Mouse (Mus musculus) right cerebral cortex, postnatal 36 days (tissue): ENCODE data around the gene Pm20d1.
"Not testable (repeated sequence)": the region's sequence is repeated elsewhere in the genome, so short reads cannot be mapped to it uniquely, and the experiment has no call there.

ENCODE experiments used
- DNase-seq, 2 experiments: peaks; one replicate each; pipeline ENCODE4 v3.0.0; 2022; ENCODE audit warnings: low spot score in 2 of 2, mixed read lengths in 1 of 2

The Pm20d1 gene

GRCm38 (mm10) chr1:131794591-131794990 lies 2.6 kb upstream of the Pm20d1 start:
- no peak for DNase-seq

DNA sequence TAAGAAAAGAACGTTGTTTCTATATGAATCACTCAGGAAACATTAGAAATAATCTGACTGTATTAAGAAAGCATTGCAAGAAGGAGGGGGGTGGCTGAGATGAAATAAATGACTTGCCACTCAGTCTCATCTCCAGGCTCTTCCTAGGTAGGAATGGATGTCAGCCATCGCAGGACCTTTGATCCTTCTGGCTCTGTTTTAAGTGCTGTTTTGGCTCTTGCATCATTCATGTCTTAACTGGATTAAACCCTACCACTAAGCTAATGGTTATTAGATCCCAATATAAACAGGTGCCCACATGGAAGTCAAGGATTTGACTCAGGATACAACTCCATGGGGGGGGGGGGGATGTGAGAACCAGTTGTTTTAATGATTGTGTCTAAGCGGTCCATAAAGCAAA lies 2.0 kb upstream of the Pm20d1 start:
- DNase-seq, result no peak

DNA sequence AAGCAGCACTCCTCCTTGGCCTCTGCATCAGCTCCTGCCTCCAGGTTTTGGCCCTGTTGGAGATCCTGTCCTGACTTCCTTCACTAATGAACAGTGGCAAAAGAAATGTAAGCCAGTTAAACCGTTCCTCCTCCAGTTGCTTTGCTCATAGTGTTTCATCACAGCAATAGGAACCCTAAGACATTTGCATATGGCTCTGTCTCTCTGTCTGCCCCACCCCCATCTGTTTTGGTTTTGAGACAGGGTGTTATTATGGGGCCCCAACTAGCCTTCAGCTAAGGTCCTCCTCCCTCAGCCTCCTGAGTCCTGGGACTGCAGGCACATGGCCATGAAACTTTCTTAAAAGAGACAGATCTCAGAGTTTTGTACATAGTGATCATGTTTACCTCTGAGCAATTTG lies 2.8 kb downstream of the Pm20d1 start:
- no peak for DNase-seq

DNA sequence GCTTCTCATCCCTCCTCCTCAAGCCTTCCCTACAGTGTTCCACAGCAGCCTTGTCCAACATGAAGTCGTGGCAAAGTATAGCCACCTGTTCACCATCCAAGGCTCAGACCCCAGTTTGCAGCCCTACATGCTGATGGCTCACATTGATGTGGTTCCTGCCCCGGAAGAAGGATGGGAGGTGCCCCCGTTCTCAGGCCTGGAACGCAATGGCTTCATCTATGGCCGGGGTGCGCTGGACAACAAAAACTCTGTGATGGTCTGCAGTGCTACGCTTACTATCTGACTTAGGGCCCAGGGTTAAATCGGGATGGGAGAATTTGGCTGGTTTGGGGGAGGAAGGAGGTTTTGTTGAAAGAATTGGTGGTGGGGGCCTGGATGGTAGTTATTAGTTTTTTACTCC lies 3.9 kb downstream of the Pm20d1 start:
- no peak for DNase-seq

DNA sequence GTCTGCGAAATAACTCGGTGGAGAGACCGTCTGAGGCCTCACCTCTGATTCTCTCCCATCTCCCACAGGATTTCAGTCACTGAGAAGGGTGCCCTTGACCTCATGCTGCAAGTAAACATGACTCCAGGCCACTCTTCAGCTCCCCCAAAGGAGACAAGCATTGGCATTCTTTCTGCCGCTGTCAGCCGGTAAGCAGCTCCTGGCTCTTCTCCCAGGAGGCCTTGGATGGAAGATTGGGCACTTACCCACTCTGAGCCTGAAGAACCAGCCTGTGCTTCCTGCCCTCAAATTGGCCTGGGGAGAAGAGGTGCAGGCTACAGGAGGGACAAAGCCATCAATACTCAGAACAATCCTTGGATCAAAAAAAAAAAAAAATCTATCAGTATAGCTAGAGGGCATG lies 5.5 kb downstream of the Pm20d1 start:
- DNase-seq, result no peak

DNA sequence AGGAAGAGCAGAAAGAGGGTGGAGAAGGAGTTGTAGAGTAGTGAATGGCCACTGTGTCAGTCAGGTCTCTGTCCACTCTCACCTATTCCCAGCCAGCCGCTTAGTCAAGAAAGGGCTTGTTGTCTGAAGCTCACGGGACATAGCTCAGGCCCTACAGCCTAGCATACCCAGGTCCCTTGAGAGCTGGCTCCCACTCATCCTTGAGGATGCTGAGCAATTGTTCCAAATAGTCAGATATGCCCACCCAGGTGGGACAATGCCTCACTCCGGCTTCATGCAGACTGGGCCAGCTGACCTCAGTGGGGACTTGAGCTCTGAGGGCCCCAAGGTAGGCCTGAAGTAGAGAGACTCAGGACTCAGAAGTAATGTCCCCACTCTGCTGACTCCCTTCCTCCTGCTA lies 7.0 kb downstream of the Pm20d1 start:
- no peak for DNase-seq

DNA sequence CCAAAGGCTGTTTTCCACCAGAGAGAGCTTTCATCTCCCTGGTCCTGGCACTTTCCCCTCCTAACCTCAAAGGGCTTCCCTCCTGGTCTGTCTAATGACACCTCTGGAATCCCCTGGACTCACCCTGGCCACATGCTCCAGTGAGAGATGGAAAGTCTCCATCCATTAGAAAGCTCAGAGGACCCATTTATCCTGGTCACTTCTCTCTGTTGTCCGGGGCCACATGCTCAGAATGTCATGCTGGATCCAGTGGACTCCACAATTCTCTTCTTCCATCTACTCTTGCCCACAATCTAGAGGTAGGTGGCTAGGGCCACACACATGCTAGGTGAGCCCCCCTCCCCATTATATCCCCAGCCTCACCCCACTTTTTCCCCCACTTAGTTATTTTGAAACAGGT lies 11.8 kb downstream of the Pm20d1 start:
- no peak for DNase-seq

DNA sequence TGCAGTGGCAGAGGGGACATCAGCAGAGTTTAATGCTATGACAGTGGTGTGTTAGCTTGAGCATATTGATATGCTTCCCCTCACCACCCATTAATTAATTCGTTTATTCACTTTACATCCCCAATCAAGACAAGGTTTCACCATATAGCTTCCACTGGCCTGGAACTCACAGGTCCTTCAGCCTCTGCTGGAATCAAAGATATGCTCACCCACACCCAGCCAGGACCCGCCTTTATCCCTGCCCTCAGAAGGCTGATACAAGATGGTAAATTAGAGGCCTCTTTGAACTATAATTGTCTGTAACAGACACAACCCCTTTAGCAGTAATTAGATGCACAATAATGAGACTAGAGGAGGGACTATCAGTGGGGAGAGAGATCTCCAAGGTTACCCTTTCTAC lies 12.5 kb downstream of the Pm20d1 start:
- DNase-seq, result no peak

DNA sequence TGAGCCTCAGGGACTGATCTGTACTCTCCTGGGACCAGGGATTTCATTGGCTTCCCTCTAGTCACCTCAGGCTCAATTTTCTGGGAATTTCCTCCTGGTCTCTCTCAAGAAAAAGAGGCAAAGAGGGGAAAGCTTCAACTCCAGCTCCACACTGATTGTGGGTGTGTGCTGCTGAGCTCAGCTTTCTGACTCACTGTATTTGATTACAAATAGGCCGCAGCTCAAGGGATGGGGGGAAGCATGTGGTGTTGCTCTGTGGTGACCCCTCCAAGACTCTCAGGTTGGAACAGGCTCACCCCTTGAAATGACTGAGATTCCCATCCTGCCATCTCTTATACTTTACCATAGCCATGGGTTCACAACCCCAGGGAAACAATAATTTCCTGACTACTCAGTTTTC lies 14.2 kb downstream of the Pm20d1 start:
- no peak for DNase-seq

- DNase-seq, result no peak
Measured at GRCm38 (mm10) chr1:131812006-131812405, 14.8 kb downstream of the Pm20d1 start.

- no peak for DNase-seq
Measured at GRCm38 (mm10) chr1:131812631-131813295, 15.6 kb downstream of the Pm20d1 start.

DNA sequence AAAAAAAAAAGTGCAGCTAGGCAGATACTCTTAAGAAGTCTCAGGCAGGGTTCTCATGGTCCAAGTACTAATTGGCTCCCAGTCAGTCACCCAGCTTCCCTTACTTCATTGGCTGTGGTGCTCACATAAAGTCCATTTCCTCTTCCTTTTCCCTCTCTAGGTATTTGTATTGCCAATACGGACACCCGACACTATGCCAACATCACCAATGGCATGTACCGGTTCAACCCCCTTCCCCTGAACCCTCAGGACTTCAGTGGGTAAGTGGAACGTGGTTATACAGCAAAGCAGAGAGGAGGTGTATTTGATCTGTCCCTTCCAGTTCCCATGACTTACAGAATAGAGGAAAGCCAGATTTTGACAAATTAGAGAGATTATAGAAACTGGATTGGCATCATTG lies 16.6 kb downstream of the Pm20d1 start:
- no peak for DNase-seq

- no peak for DNase-seq
Measured at GRCm38 (mm10) chr1:131814191-131814590, 17.0 kb downstream of the Pm20d1 start.

DNA sequence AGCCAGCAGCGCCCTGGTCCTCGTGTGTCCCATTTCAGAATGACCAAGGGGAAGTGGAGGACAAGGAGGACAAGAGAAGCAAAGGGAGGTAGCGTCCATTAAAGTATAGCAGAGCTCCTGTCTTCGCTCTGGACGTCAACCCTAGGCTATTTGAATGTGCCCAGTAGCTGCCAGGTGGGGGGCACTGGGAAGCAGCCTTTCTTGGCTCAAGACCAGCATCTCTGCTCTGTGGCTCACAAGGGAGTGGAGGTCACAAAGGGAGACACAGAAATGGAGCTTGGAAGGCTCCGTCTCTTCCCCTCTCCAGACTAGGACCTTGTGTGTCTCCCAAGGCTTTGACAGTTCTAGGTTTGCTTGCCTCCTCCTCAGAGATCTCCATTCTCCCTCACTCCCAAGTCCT lies 19.7 kb downstream of the Pm20d1 start:
- DNase-seq, result no peak

- DNase-seq, result not testable (repeated sequence)
Measured at GRCm38 (mm10) chr1:131820353-131820752, 23.2 kb downstream of the Pm20d1 start.

DNA sequence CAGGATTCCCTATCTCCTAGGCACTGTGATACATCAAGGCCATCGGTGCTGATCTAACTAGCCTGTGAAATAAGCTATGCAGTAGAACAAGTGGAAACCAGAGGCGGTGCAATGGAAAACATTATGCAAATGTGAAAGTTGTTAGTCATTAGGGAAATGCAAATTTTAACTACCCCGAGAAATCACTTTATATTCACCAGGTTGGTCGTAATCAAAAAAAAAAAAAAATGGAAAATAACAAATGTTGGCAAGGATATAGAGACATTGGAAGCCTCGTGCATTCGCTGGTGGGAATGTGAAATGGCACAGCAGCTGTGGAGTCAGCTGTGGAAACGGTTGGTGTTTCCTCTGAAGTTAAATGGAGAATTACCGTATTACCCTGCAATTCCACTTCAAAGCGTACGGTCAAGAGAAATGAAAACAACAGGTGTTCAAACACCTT lies 23.7 kb downstream of the Pm20d1 start:
- DNase-seq, result peak in 1 of 2 experiments; percentile 18

DNA sequence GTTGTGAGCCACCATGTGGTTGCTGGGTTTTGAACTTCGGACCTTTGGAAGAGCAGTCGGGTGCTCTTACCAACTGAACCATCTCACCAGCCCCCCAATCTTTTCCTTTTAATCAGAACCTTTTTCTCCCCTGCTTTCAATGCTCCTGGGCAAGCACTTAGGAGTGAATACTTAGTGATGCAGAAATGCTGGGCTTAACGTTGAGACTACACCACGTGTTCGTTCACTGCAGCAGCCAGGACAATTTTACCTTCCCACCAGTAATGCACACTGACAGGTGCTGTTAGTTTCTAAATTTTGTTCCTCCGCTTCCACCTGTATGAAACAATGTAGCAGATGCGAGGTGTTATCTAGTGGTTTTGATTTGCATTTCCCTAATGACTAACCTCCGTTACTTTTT lies 25.1 kb downstream of the Pm20d1 start:
- no peak for DNase-seq

GRCm38 (mm10) chr1:131822856-131823492 lies 25.8 kb downstream of the Pm20d1 start:
- DNase-seq, result no peak

DNA sequence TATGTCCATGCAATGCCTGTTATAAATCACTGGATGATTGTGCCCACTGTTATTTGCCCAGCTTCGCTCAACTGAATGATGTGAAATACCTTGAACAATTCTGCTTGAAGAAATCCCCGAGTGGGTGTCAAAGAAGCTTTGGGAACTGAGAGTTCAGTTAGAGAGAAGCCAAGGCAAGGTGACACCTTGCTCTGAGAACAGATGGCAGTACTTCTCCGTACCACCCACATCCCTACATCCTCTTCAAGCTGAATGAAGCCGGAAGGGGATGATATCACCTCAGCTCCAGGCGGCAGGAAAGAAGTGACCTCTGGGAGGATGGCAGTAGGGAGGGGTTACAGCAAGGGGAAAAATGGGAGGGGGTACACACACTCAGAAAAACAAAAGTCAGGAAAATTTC lies 26.4 kb downstream of the Pm20d1 start:
- DNase-seq, result peak in 1 of 2 experiments; percentile 65

GRCm38 (mm10) chr1:131824528-131825181 lies 27.5 kb downstream of the Pm20d1 start:
- no peak for DNase-seq

DNA sequence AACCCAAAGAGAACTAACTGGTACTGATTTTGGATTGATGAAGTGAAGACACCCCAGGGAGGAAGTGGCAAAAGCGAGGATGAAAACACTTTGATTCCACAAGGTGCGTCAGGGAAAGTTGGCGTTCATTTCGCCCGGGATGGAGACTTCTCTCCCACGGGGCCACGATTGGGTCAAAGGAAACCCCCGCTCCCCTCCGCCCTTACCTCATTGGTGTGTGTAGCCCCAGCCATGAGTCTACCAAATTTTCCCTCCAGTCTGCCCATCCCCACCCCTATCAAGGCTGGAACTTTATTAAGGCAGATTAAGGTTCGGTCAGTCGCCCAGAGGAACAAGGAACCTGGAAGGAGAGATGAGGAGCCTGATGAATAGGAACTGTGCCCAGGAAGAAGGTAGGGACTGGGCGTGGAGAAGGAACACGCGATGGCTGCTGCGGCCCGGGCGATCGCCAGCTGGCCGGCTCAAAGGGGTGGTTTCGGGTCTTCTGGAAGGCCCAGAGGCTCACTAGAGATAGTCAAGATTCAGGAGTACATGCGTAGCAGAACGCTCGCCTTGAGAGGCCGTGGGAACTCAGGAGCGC lies 30.1 kb downstream of the Pm20d1 start, which contains the start of gene Slc41a1:
Gene Slc41a1 (plus strand): TSS at position 287 of the 580 bp plus-strand sequence.
- DNase-seq, result no peak

DNA sequence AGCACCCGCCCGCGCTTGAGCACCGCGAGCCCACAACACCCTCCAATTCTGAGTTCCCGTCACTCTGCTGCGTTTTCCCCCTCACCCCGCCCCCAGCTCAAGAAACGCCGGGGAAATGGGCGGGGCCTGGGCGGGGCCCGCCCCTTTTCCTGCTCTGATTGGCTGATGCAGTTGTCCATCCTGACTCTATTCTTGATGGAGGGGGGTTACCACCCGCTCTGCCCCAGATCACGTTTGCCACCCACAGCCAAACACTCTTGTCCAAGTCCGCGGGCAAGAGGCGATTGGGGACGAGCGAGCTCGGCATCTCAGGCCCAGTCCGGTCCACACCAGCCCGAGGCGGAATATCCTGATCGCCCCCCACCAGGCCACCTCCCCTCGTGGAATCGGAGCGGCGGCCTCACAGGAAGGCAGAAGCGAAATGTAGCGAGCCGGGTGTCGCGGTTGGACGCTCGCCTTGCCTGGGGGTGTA lies 30.6 kb downstream of the Pm20d1 start:
- DNase-seq, result peak; percentile 91 to 92
